In genomic region chr5:75378655-75379054, GRCm38 (mm10) we compare ENCODE assay signal across 14 mouse cellular contexts.
DNase-seq lines count a peak whose midpoint lies in the region; ATAC-seq lines count a peak whose summit lies in the region.
"Had no signal": no experiment of that assay in that cellular context is flagged by ENCODE, and none has a peak within 500 bp of the region (broad histone marks: within the 10 kb centered on the region; RNA-seq: fewer than 3 reads in every experiment).

No protein-coding gene starts in this region.

- no peak overlapping the region for H3K4me3 ChIP-seq in heart, embryonic 15.5 days
- H3K4me3 ChIP-seq in lung, embryonic 16.5 days (ENCODE audit: low read length) = no peak overlapping the region
- no peak overlapping the region for H3K4me3 ChIP-seq in forebrain, embryonic 15.5 days
- H3K4me3 ChIP-seq: forebrain, embryonic 12.5 days; liver, embryonic 15.5 days had no signal

- no peak overlapping the region for H3K4me2 ChIP-seq in heart, embryonic 15.5 days
- no peak overlapping the region for H3K4me2 ChIP-seq in lung, embryonic 16.5 days (ENCODE audit: low read depth, low read length)
- H3K4me2 ChIP-seq in forebrain, embryonic 15.5 days (replicated peaks) = no peak overlapping the region
- H3K4me2 ChIP-seq: forebrain, embryonic 12.5 days had no signal

- H3K4me1 ChIP-seq in heart, embryonic 15.5 days (replicated peaks) = peaks cover 18% of the 10 kb centered on the region
- H3K4me1 ChIP-seq in lung, embryonic 16.5 days (replicated peaks; ENCODE audit: control insufficient read depth, insufficient read depth, low read length) = peaks cover 13% of the 10 kb centered on the region
- peaks cover 5% of the 10 kb centered on the region; the same call in 1 of the 2 replicates for H3K4me1 ChIP-seq in forebrain, embryonic 15.5 days
- H3K4me1 ChIP-seq: forebrain, embryonic 12.5 days had no signal

- no peak overlapping the region for H3K9ac ChIP-seq in heart, embryonic 15.5 days
- no peak overlapping the region for H3K9ac ChIP-seq in lung, embryonic 16.5 days (ENCODE audit: low read length)
- H3K9ac ChIP-seq in forebrain, embryonic 15.5 days (replicated peaks) = no peak overlapping the region
- H3K9ac ChIP-seq: forebrain, embryonic 12.5 days; liver, embryonic 15.5 days had no signal

- no peaks in the 10 kb centered on the region for H3K36me3 ChIP-seq in heart, embryonic 15.5 days
- H3K36me3 ChIP-seq in lung, embryonic 16.5 days (ENCODE audit: control insufficient read depth, insufficient read depth, low read length) = no peaks in the 10 kb centered on the region
- no peaks in the 10 kb centered on the region for H3K36me3 ChIP-seq in forebrain, embryonic 15.5 days
- H3K36me3 ChIP-seq: forebrain, embryonic 12.5 days; liver, embryonic 15.5 days had no signal

- 0 out of 2 replicates have a peak overlapping the region, but pooled peaks have one; percentile 11 for H3K27ac ChIP-seq in heart, embryonic 15.5 days
- no peak overlapping the region; the same call in 1 of the 2 replicates for H3K27ac ChIP-seq in lung, embryonic 16.5 days (ENCODE audit: low read length)
- no peak overlapping the region for H3K27ac ChIP-seq in forebrain, embryonic 15.5 days (replicated peaks)
- H3K27ac ChIP-seq: forebrain, embryonic 12.5 days had no signal

- no peak for DNase-seq in heart, adult 8-10 months (ENCODE audit: low spot score)
- peak; percentile 69 for DNase-seq in CD4-positive, CD25-positive, alpha-beta regulatory T cell, adult 2 months (ENCODE audit: low read depth, low spot score)
- DNase-seq in c-Kit-positive CD71-positive TER-119-positive erythroid progenitor cells, embryonic 14.5 days (ENCODE audit: low spot score) = no peak
- DNase-seq in cerebellum, adult 9-11 months = no peak
- DNase-seq: adrenal gland, postnatal 10 days; cerebellum, postnatal 36 days; kidney, adult 9 months; right cerebral cortex, postnatal 14 days had no signal

- no peak; the same call in 1 of the 2 replicates for ATAC-seq in heart, embryonic 15.5 days (replicated peaks; ENCODE audit: insufficient number of reproducible peaks, insufficient read depth, low FRiP score, low read depth)
- peak; percentile 80 for ATAC-seq in inflammation-experienced regulatory T-cells, adult 6 months
- peak; percentile 59 for ATAC-seq in lung, embryonic 16.5 days (ENCODE audit: low read depth)
- no peak for ATAC-seq in forebrain, embryonic 15.5 days (replicated peaks)

- WGBS in heart, embryonic 15.5 days = 20% methylated on average over 2 of the region's 2 CpGs
- 13% methylated on average over 2 of the region's 2 CpGs for WGBS in lung, embryonic 16.5 days
- 68% methylated on average over 2 of the region's 2 CpGs for WGBS in forebrain, embryonic 15.5 days

- no peaks in the 10 kb centered on the region for H3K27me3 ChIP-seq in heart, embryonic 15.5 days
- no peaks in the 10 kb centered on the region for H3K27me3 ChIP-seq in lung, embryonic 16.5 days (ENCODE audit: control insufficient read depth, insufficient read depth, low read depth, low read length)
- H3K27me3 ChIP-seq in forebrain, embryonic 15.5 days = no peaks in the 10 kb centered on the region
- H3K27me3 ChIP-seq: forebrain, embryonic 12.5 days; liver, embryonic 15.5 days had no signal

- no peaks in the 10 kb centered on the region for H3K9me3 ChIP-seq in heart, embryonic 15.5 days (replicated peaks)
- H3K9me3 ChIP-seq in lung, embryonic 16.5 days (ENCODE audit: control insufficient read depth, low read length) = no peaks in the 10 kb centered on the region
- H3K9me3 ChIP-seq in forebrain, embryonic 15.5 days = no peaks in the 10 kb centered on the region
- H3K9me3 ChIP-seq: forebrain, embryonic 12.5 days; liver, embryonic 15.5 days had no signal

Comparison
In these comparisons a context has a peak if more than half of its experiments do, and no peak if none do; other contexts are left out.
1. ATAC-seq: peak in inflammation-experienced regulatory T-cells, adult 6 months (single experiment) and lung, embryonic 16.5 days (single experiment); none in heart, embryonic 15.5 days (single experiment) and forebrain, embryonic 15.5 days (single experiment).